Mouse (Mus musculus): ENCODE results near the gene Krt222.

DNA sequence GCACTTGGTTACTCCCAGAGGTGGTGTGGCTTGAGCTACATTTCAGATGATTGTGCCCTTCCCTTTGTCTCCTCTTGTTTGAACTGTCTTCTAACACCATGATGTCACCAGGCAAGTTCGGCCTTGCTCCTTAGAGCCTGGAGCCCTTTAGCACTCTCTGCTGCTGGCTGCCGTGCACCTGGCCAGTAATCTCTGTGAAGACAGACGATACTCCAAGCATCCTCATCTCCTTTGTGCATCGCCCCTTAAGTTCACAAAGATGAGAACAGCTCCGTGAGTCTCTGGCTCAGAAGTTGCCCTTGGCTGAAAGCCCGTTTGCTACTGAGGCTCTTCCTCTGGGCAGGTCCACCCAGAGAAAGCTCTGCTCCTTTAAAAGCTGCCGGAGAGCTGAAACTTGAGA lies 32.9 kb upstream of the Krt222 start:
- no peak for TF ChIP-seq CTCF (IDR thresholded peaks at IDR 0.05; ENCODE audit: borderline replicate concordance, insufficient read depth, low read length)
- no peak for TF ChIP-seq POLR2A (IDR thresholded peaks at IDR 0.05; ENCODE audit: low read depth, low read length)
